In the genomic region with DNA sequence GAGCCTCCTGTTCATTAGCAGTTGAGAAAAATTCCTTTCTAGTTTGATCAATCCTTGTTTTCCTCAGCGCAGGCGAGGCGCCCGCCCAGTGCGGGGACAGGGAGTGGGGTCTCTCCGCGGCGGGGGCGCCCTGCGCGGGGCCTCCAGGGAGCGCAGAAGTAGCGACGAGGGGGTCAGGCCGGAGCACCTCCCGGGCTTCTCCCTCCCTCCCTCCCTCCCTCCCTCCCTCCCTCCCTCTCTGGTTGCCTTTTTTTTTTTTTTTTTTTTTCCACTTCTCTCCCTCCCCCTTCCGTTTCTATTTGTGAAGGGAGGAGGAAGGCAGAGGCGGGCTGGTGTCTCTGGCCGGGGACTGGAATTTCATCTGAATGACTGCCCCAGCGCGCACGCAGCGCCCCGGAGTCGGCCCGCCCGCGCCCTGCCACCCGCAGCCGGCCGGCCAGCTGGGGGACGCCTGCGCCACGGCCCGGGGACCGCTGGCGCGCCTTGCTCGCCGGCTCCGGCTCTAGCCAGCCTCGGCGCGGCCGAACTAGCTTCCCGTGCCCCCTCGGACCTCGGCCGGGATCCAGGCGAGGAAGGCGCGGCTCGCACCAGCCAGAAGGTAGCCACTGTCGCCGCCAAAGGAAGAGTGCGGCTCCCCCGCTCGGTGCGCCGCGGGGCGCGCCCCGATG, we compare ENCODE assay signal across 8 mouse cellular contexts. TPM values are rescaled to one million over a fixed set of nuclear protein-coding genes. Genes with fewer than 3 reads are reported as not detected.
DNase-seq lines count a peak whose midpoint lies in the region; ATAC-seq and TF ChIP-seq lines count a peak whose summit lies in the region.

A gene (plus strand): TSS at position 302 of the 668 bp plus-strand sequence.

- H3K4me3 ChIP-seq in MEL (ENCODE audit: control insufficient read depth in 1 of 2, insufficient read depth in 1 of 2, low read depth in 2 of 2, low read length in 2 of 2) = peak within 1 kb of the TSS; percentile 76 to 82
- peak within 1 kb of the TSS; percentile 91 for H3K4me3 ChIP-seq in lung, embryonic 16.5 days (ENCODE audit: low read length)

- TF ChIP-seq POLR2A in MEL (IDR thresholded peaks at IDR 0.05; ENCODE audit: control insufficient read depth in 1 of 2, insufficient read depth in 1 of 2, low read depth in 1 of 2, low read length in 2 of 2, poor library complexity in 1 of 2) = peak; percentile 40 to 63; a peak in 2 of 4 replicates

- 0% methylated on average over 50 of the region's 64 CpGs for WGBS in lung, embryonic 16.5 days

- peak in 1 of 2 experiments; percentile 1; a peak in 1 of 4 replicates for ATAC-seq in hematopoietic stem cell, adult 5-6 weeks (replicated peaks in 1 of 2; ENCODE audit: insufficient read depth in 1 of 2, low FRiP score in 2 of 2, low TSS enrichment in 1 of 2, low read depth in 1 of 2, poor library complexity in 2 of 2, severe bottlenecking in 2 of 2)
- ATAC-seq in lung, embryonic 16.5 days (ENCODE audit: low read depth) = peak; percentile 48

- TF ChIP-seq EP300 in MEL (IDR thresholded peaks at IDR 0.05; ENCODE audit: low read depth in 1 of 2, low read length in 2 of 2) = peak in 1 of 2 experiments; percentile 28; a peak in 1 of 4 replicates

- no peaks in the 10 kb centered on the region for H3K27me3 ChIP-seq in MEL (ENCODE audit: control insufficient read depth in 1 of 2, insufficient read depth in 2 of 2, low read length in 2 of 2)
- H3K27me3 ChIP-seq in lung, embryonic 16.5 days (ENCODE audit: control insufficient read depth, insufficient read depth, low read depth, low read length) = no peaks in the 10 kb centered on the region

- peak within 1 kb of the TSS; percentile 96 for H3K27ac ChIP-seq in MEL (ENCODE audit: control insufficient read depth, low read depth, low read length)
- H3K27ac ChIP-seq in lung, embryonic 16.5 days (ENCODE audit: low read length) = peak within 1 kb of the TSS; percentile 100

- peaks cover 5 to 26% of the 10 kb centered on the region in 2 experiments; a peak in 3 of 4 replicates for H3K4me1 ChIP-seq in MEL (ENCODE audit: control insufficient read depth in 1 of 2, insufficient read depth in 2 of 2, low read length in 2 of 2)
- H3K4me1 ChIP-seq in lung, embryonic 16.5 days (replicated peaks; ENCODE audit: control insufficient read depth, insufficient read depth, low read length) = peaks cover 24% of the 10 kb centered on the region

- DNase-seq in MEL (ENCODE audit: low read depth, low spot score) = peak; percentile 88
- peak; percentile 74 to 84 for DNase-seq in cerebellum, adult 18-20 months
- peak; percentile 52 to 78 for DNase-seq in frontal cortex, adult 2 months (ENCODE audit: extremely low spot score in 1 of 2, low spot score in 1 of 2)
- DNase-seq in layer of hippocampus, adult 9-11 months = peak; percentile 84
- DNase-seq in ovary, postnatal 10 days (ENCODE audit: low spot score) = peak; percentile 72
- peak; percentile 42 for DNase-seq in thymus, postnatal 0 days (ENCODE audit: low spot score)

- H3K79me2 ChIP-seq in MEL (ENCODE audit: control insufficient read depth, insufficient read depth, low read length, poor library complexity) = peaks cover 58% of the 10 kb centered on the region

- TF ChIP-seq CTCF in MEL (IDR thresholded peaks at IDR 0.05 in 2 of 3, conservative IDR thresholded peaks at IDR 0.05 in 1 of 3; ENCODE audit: control insufficient read depth in 1 of 3, insufficient read depth in 1 of 3, low read depth in 2 of 3, low read length in 3 of 3, poor library complexity in 1 of 3, severe bottlenecking in 1 of 3) = no peak

- peaks cover under 1 to 18% of the 10 kb centered on the region in 2 experiments; a peak in 3 of 4 replicates for H3K36me3 ChIP-seq in MEL (ENCODE audit: control insufficient read depth in 1 of 2, insufficient read depth in 2 of 2, low read length in 2 of 2)
- peaks cover 6% of the 10 kb centered on the region for H3K36me3 ChIP-seq in lung, embryonic 16.5 days (ENCODE audit: control insufficient read depth, insufficient read depth, low read length)

- H3K9ac ChIP-seq in MEL (ENCODE audit: control insufficient read depth, low read depth, low read length, poor library complexity, severe bottlenecking) = peak within 1 kb of the TSS; percentile 97
- peak within 1 kb of the TSS; percentile 99 for H3K9ac ChIP-seq in lung, embryonic 16.5 days (ENCODE audit: low read length)

- no peaks in the 10 kb centered on the region for H3K9me3 ChIP-seq in MEL (replicated peaks; ENCODE audit: insufficient read depth, low read length)
- no peaks in the 10 kb centered on the region for H3K9me3 ChIP-seq in lung, embryonic 16.5 days (ENCODE audit: control insufficient read depth, low read length)

- no peak for TF ChIP-seq RAD21 in MEL (IDR thresholded peaks at IDR 0.05; ENCODE audit: low read depth, low read length)

- H3K4me2 ChIP-seq in lung, embryonic 16.5 days (ENCODE audit: low read depth, low read length) = peak within 1 kb of the TSS; percentile 96

TF ChIP-seq in MEL, 35 proteins besides CTCF, POLR2A, EP300 and RAD21:
- TF ChIP-seq SMC3 (IDR thresholded peaks at IDR 0.05; ENCODE audit: low read depth, low read length) (no peak), CHD1 (IDR thresholded peaks at IDR 0.05; ENCODE audit: low read depth, low read length) (no peak), MYB (IDR thresholded peaks at IDR 0.05; ENCODE audit: low read depth, low read length) (0 out of 2 replicates have a peak, but pooled peaks have one; percentile 17), MAX (IDR thresholded peaks at IDR 0.05; ENCODE audit: low read length) (peak; percentile 7; the same call in 1 of the 2 replicates), MAFK (IDR thresholded peaks at IDR 0.05; ENCODE audit: borderline replicate concordance, low read depth, low read length) (no peak), TBP (IDR thresholded peaks at IDR 0.05; ENCODE audit: low read depth, low read length) (no peak; the same call in 1 of the 2 replicates), KAT2A (conservative IDR thresholded peaks at IDR 0.05; ENCODE audit: low read depth, low read length) (no peak), RCOR1 (IDR thresholded peaks at IDR 0.05; ENCODE audit: low read depth, low read length) (0 out of 2 replicates have a peak, but pooled peaks have one; percentile 5), MEF2A (IDR thresholded peaks at IDR 0.05; ENCODE audit: extremely low read depth, insufficient replicate concordance, low read depth, low read length, poor library complexity, severe bottlenecking) (no peak), BHLHE40 (IDR thresholded peaks at IDR 0.05; ENCODE audit: borderline replicate concordance, low read depth, low read length) (0 out of 2 replicates have a peak, but pooled peaks have one; percentile 29), JUND (IDR thresholded peaks at IDR 0.05; ENCODE audit: low read depth, low read length) (no peak), CHD2 (IDR thresholded peaks at IDR 0.05; ENCODE audit: low read length) (no peak), ETS1 (IDR thresholded peaks at IDR 0.05; ENCODE audit: low read depth, low read length) (peak; percentile 56), NRF1 (IDR thresholded peaks at IDR 0.05; ENCODE audit: insufficient read depth, low read depth, low read length, poor library complexity, severe bottlenecking) (0 out of 2 replicates have a peak, but pooled peaks have one; percentile 22), MYC (IDR thresholded peaks at IDR 0.05; ENCODE audit: low read depth, low read length) (no peak), UBTF (IDR thresholded peaks at IDR 0.05; ENCODE audit: borderline replicate concordance, insufficient read depth, low read depth, low read length) (no peak), E2F4 (IDR thresholded peaks at IDR 0.05; ENCODE audit: borderline replicate concordance, low read depth, low read length) (no peak), ZKSCAN1 (IDR thresholded peaks at IDR 0.05; ENCODE audit: low read depth, low read length) (no peak), USF2 (IDR thresholded peaks at IDR 0.05; ENCODE audit: borderline replicate concordance in 1 of 2, insufficient read depth in 1 of 2, low read depth in 1 of 2, low read length in 2 of 2) (no peak), TCF12 (IDR thresholded peaks at IDR 0.05; ENCODE audit: low read depth, low read length) (0 out of 2 replicates have a peak, but pooled peaks have one; percentile 32), MAZ (IDR thresholded peaks at IDR 0.05; ENCODE audit: low read depth, low read length) (peak; percentile 86), GABPA (IDR thresholded peaks at IDR 0.05; ENCODE audit: low read depth, low read length) (no peak), POLR2AphosphoS5 (IDR thresholded peaks at IDR 0.05; ENCODE audit: borderline replicate concordance, low read depth, low read length) (no peak), ZC3H11A (IDR thresholded peaks at IDR 0.05; ENCODE audit: low read depth, low read length) (no peak), TAL1 (IDR thresholded peaks at IDR 0.05; ENCODE audit: low read length) (no peak), ELF1 (IDR thresholded peaks at IDR 0.05; ENCODE audit: low read depth, low read length) (peak; percentile 27; the same call in 1 of the 2 replicates), ZMIZ1 (IDR thresholded peaks at IDR 0.05; ENCODE audit: low read depth, low read length) (peak; percentile 61), ZNF384 (IDR thresholded peaks at IDR 0.05; ENCODE audit: low read depth, low read length) (peak; percentile 96), NELFE (IDR thresholded peaks at IDR 0.05; ENCODE audit: low read depth, low read length) (peak; percentile 59), SIN3A (IDR thresholded peaks at IDR 0.05; ENCODE audit: low read length) (peak; percentile 23; the same call in 1 of the 2 replicates), HCFC1 (IDR thresholded peaks at IDR 0.05; ENCODE audit: low read depth, low read length) (0 out of 2 replicates have a peak, but pooled peaks have one; percentile 39), POLR2AphosphoS2 (IDR thresholded peaks at IDR 0.05; ENCODE audit: low read length) (no peak), MXI1 (IDR thresholded peaks at IDR 0.05; ENCODE audit: low read depth, low read length) (no peak), USF1 (IDR thresholded peaks at IDR 0.05; ENCODE audit: low read depth, low read length) (no peak), GATA1 (IDR thresholded peaks at IDR 0.05; ENCODE audit: low read depth, low read length) (no peak)

RNA-seq across cellular contexts. Expression of the gene that starts here (rescaled TPM):
- total RNA-seq in MEL (2012; rRNA removed) = 19.1 and 21.2 TPM in 2 replicates
- polyA plus RNA-seq in MEL (2012; ENCODE audit: insufficient read depth in 1 of 2, insufficient read length in 2 of 2, low read depth in 1 of 2, low replicate concordance in 2 of 2, missing spikeins in 1 of 2) = 10 to 100 TPM in 1 of 2 experiments, not detected in 1; 57.2 TPM
- 58.6 and 60.6 TPM in 2 replicates for polyA plus RNA-seq in frontal cortex, adult 2 months (2012; rRNA removed)
- total RNA-seq in hematopoietic stem cell, adult 5-6 weeks (2017) = 18.0 and 21.6 TPM in 2 replicates
- 22.4 and 24.9 TPM in 2 replicates for polyA plus RNA-seq in lung, embryonic 16.5 days (2015; fragmentation: Nextera tagmentation; extraction: Ambion mirVana)
- polyA plus RNA-seq in thymus, postnatal 0 days (2015; fragmentation: Nextera tagmentation; extraction: Ambion mirVana) = 20.4 and 23.6 TPM in 2 replicates
